Mouse (Mus musculus): ENCODE measurements around the gene Hoxa7.

DNA sequence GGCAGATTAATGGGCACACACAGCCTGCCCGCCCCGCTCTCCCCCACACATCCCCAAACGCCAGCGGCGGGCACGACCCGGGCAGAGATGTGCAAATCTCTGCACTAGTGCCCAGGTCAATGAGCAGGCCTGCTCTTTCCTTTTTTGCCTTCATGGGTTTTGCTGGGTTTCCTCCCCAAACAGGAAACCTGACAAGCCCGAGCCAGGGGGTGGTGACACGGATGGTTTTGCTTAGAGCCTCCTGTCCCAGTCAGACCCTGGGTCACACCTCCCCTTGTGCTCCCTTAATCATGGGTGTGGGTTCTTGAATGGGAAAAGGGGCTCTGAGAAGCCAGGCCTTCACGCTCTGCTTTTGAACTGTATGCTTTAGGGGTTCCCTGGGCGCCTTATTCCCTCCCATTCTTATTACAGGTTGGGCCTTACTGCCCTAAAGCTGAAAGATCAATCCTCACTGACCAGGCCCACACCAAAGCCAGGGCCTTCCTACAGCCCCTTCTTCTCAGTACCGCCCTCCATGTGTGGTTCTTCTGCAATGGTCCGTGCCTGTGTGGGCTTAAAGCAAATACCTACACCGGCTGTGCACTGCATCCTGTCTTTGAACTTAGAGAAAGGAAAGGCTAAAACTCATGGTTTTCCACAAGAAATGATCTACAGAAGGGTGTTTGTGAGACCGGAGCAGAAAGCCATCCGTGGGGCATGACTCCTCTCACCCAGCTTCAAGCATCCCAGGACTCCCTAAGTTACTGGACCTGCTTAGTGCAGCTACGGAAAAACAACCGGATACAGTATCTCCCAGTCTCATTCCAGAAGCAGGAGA lies 12.6 kb downstream of the Hoxa7 start:
- TF ChIP-seq POLR2A (IDR thresholded peaks at IDR 0.05; ENCODE audit: borderline replicate concordance, low read depth, low read length): no peak
- no peak for TF ChIP-seq CTCF (IDR thresholded peaks at IDR 0.05; ENCODE audit: low read depth, low read length)
